Mouse (Mus musculus): ENCODE measurements around the gene Abcg2.

GRCm38 (mm10) chr6:58546816-58547215 is 37.5 kb upstream of the Abcg2 start:
- peak; percentile 69 for TF ChIP-seq CTCF (IDR thresholded peaks at IDR 0.05; ENCODE audit: control insufficient read depth, insufficient read depth, insufficient read length)
- no peak for TF ChIP-seq USF1 (IDR thresholded peaks at IDR 0.05; ENCODE audit: low read depth)
